Mouse (Mus musculus): ENCODE measurements around the gene Vrk3. TPM values are rescaled to one million over a fixed set of nuclear protein-coding genes. Genes with fewer than 3 reads are reported as not detected.

Gene Vrk3
- 25.8 and 41.4 TPM in 2 replicates for polyA plus RNA-seq (2015; fragmentation: Nextera tagmentation; extraction: Ambion mirVana)

GRCm38 (mm10) chr7:44748101-44749044 is at the start of gene Vrk3:
TSS of gene Vrk3 (plus strand) at chr7:44748413.

GRCm38 (mm10) chr7:44708574-44708973 is 39.6 kb upstream of the Vrk3 start, which contains the start of gene Izumo2:
TSS of gene Izumo2 (plus strand) at chr7:44708742.

GRCm38 (mm10) chr7:44750950-44751349 is 2.7 kb downstream of the Vrk3 start, which contains the start of gene Zfp473:
TSS of gene Zfp473 (minus strand) at chr7:44751050.

GRCm38 (mm10) chr7:44815721-44816469 is 67.7 kb downstream of the Vrk3 start, which contains the start of the genes Nup62 and Il4i1:
TSS of gene Nup62 (plus strand) at chr7:44816088.
TSS of gene Il4i1 (plus strand) at chr7:44816387.

GRCm38 (mm10) chr7:44816470-44817021 is 68.3 kb downstream of the Vrk3 start, which contains the start of gene Atf5:
TSS of gene Atf5 (minus strand) at chr7:44816658.

Other genes with a start within 250 kb of the Vrk3 start
- 0.41 and 0.92 TPM in 2 replicates for gene Mybpc2, start 223.8 kb upstream of the Vrk3 start, polyA plus RNA-seq (2015; fragmentation: Nextera tagmentation; extraction: Ambion mirVana)
- gene Spib, start 216.3 kb upstream of the Vrk3 start, polyA plus RNA-seq (2015; fragmentation: Nextera tagmentation; extraction: Ambion mirVana): 0.50 and 0.86 TPM in 2 replicates
- 19.6 and 23.4 TPM in 2 replicates for gene Pold1, start 199.6 kb upstream of the Vrk3 start, polyA plus RNA-seq (2015; fragmentation: Nextera tagmentation; extraction: Ambion mirVana)
- gene Nr1h2, start 194.5 kb upstream of the Vrk3 start, polyA plus RNA-seq (2015; fragmentation: Nextera tagmentation; extraction: Ambion mirVana): 63.2 and 98.6 TPM in 2 replicates
- 3.6 and 4.3 TPM in 2 replicates for gene Napsa, start 176.0 kb upstream of the Vrk3 start, polyA plus RNA-seq (2015; fragmentation: Nextera tagmentation; extraction: Ambion mirVana)
- gene Kcnc3, start 157.7 kb upstream of the Vrk3 start, polyA plus RNA-seq (2015; fragmentation: Nextera tagmentation; extraction: Ambion mirVana): 0.63 and 2.0 TPM in 2 replicates
- 1.7 and 2.0 TPM in 2 replicates for gene Myh14, start 77.6 kb upstream of the Vrk3 start, polyA plus RNA-seq (2015; fragmentation: Nextera tagmentation; extraction: Ambion mirVana)
- gene Izumo2, start 39.7 kb upstream of the Vrk3 start, polyA plus RNA-seq (2015; fragmentation: Nextera tagmentation; extraction: Ambion mirVana): not detected in 2 replicates
- gene Zfp473, start 2.6 kb downstream of the Vrk3 start, polyA plus RNA-seq (2015; fragmentation: Nextera tagmentation; extraction: Ambion mirVana): 0.16 and 0.37 TPM in 2 replicates
- 40.4 and 43.1 TPM in 2 replicates for gene Nup62, start 67.7 kb downstream of the Vrk3 start, polyA plus RNA-seq (2015; fragmentation: Nextera tagmentation; extraction: Ambion mirVana)
- gene Il4i1, start 68.0 kb downstream of the Vrk3 start, polyA plus RNA-seq (2015; fragmentation: Nextera tagmentation; extraction: Ambion mirVana): 0.52 and 1.9 TPM in 2 replicates
- 8.1 and 9.7 TPM in 2 replicates for gene Atf5, start 68.2 kb downstream of the Vrk3 start, polyA plus RNA-seq (2015; fragmentation: Nextera tagmentation; extraction: Ambion mirVana)
- 103 and 124 TPM in 2 replicates for gene Akt1s1, start 100.6 kb downstream of the Vrk3 start, polyA plus RNA-seq (2015; fragmentation: Nextera tagmentation; extraction: Ambion mirVana)
- gene Tbc1d17, start 100.7 kb downstream of the Vrk3 start, polyA plus RNA-seq (2015; fragmentation: Nextera tagmentation; extraction: Ambion mirVana): 74.5 and 99.1 TPM in 2 replicates
- 41.8 and 51.0 TPM in 2 replicates for gene Pnkp, start 108.7 kb downstream of the Vrk3 start, polyA plus RNA-seq (2015; fragmentation: Nextera tagmentation; extraction: Ambion mirVana)
- 305 and 336 TPM in 2 replicates for gene Ptov1, start 121.4 kb downstream of the Vrk3 start, polyA plus RNA-seq (2015; fragmentation: Nextera tagmentation; extraction: Ambion mirVana)
- gene Med25, start 144.3 kb downstream of the Vrk3 start, polyA plus RNA-seq (2015; fragmentation: Nextera tagmentation; extraction: Ambion mirVana): 65.4 and 92.8 TPM in 2 replicates
- 23.0 and 35.1 TPM in 2 replicates for gene Fuz, start 147.7 kb downstream of the Vrk3 start, polyA plus RNA-seq (2015; fragmentation: Nextera tagmentation; extraction: Ambion mirVana)
- gene Ap2a1, start 181.1 kb downstream of the Vrk3 start, polyA plus RNA-seq (2015; fragmentation: Nextera tagmentation; extraction: Ambion mirVana): 49.4 and 50.6 TPM in 2 replicates
- gene Tsks, start 194.8 kb downstream of the Vrk3 start, polyA plus RNA-seq (2015; fragmentation: Nextera tagmentation; extraction: Ambion mirVana): 0.17 and 0.46 TPM in 2 replicates
- 23.0 and 24.9 TPM in 2 replicates for gene Cpt1c, start 226.4 kb downstream of the Vrk3 start, polyA plus RNA-seq (2015; fragmentation: Nextera tagmentation; extraction: Ambion mirVana)
- gene Prmt1, start 238.2 kb downstream of the Vrk3 start, polyA plus RNA-seq (2015; fragmentation: Nextera tagmentation; extraction: Ambion mirVana): 247 and 271 TPM in 2 replicates
- gene Irf3, start 249.2 kb downstream of the Vrk3 start, polyA plus RNA-seq (2015; fragmentation: Nextera tagmentation; extraction: Ambion mirVana): 56.9 and 79.7 TPM in 2 replicates